In the genomic region with DNA sequence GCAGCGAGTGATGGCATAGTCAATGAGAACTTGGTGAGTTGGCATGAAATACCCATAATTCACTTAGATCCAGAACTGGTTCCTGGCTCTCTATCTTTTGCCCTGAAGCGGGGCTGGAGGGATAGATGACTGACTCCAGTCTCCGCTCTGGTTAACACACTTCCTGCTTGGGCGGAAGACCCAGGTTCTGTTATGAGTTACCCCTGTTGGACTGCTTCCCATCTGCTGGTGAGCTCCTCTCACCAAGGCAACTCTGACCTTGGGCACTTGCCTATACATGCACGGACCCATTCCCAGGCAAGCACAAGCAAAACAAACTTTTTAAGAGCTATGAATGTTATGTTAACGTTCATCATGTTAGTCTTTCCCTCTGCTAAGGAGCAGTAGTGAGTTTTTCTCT, we compare ENCODE assay signal across 8 mouse cellular contexts. TPM values are rescaled to one million over a fixed set of nuclear protein-coding genes. Genes with fewer than 3 reads are reported as not detected.
A peak's percentile ranks its signal among the peaks of the same experiment; 100 is the strongest.
DNase-seq lines count a peak whose midpoint lies in the region; ATAC-seq and TF ChIP-seq lines count a peak whose summit lies in the region.

No protein-coding gene starts in this region.

- H3K36me3 ChIP-seq in kidney, embryonic 15.5 days = peaks cover 41% of the 10 kb centered on the region
- H3K36me3 ChIP-seq in hindbrain, embryonic 12.5 days = 0 out of 2 replicates have a peak, but pooled peaks cover 10% of the 10 kb centered on the region
- H3K36me3 ChIP-seq in midbrain, embryonic 16.5 days (ENCODE audit: control insufficient read depth, insufficient read depth, low read length) = no peaks in the 10 kb centered on the region
- H3K36me3 ChIP-seq in lung, postnatal 0 days (ENCODE audit: insufficient read depth, low read length) = no peaks in the 10 kb centered on the region

- H3K27me3 ChIP-seq in kidney, embryonic 15.5 days = no peaks in the 10 kb centered on the region
- H3K27me3 ChIP-seq in hindbrain, embryonic 12.5 days = 0 out of 2 replicates have a peak, but pooled peaks cover 4% of the 10 kb centered on the region
- H3K27me3 ChIP-seq in midbrain, embryonic 16.5 days (ENCODE audit: control insufficient read depth, insufficient read depth, low read depth, low read length) = no peaks in the 10 kb centered on the region
- no peaks in the 10 kb centered on the region for H3K27me3 ChIP-seq in lung, postnatal 0 days (replicated peaks; ENCODE audit: insufficient read depth, low read length)

- H3K9me3 ChIP-seq in kidney, embryonic 15.5 days (replicated peaks) = no peaks in the 10 kb centered on the region
- H3K9me3 ChIP-seq in hindbrain, embryonic 12.5 days (replicated peaks) = no peaks in the 10 kb centered on the region
- no peaks in the 10 kb centered on the region for H3K9me3 ChIP-seq in midbrain, embryonic 16.5 days (replicated peaks; ENCODE audit: control insufficient read depth, low read length, poor library complexity, severe bottlenecking)
- no peaks in the 10 kb centered on the region for H3K9me3 ChIP-seq in lung, postnatal 0 days (ENCODE audit: low read length)

- H3K4me3 ChIP-seq in kidney, embryonic 15.5 days (replicated peaks) = peak overlapping the region; percentile 90
- H3K4me3 ChIP-seq in hindbrain, embryonic 12.5 days = peak overlapping the region; percentile 87
- peak overlapping the region; percentile 80; the same call in 1 of the 2 replicates for H3K4me3 ChIP-seq in midbrain, embryonic 16.5 days (ENCODE audit: low read depth, low read length)
- H3K4me3 ChIP-seq in lung, postnatal 0 days (ENCODE audit: low read depth, low read length) = no peak overlapping the region

- no peak for TF ChIP-seq EP300 in lung, postnatal 0 days (IDR thresholded peaks at IDR 0.05)

- H3K4me2 ChIP-seq in kidney, embryonic 15.5 days = peak overlapping the region; percentile 90
- peak overlapping the region; percentile 81 for H3K4me2 ChIP-seq in hindbrain, embryonic 12.5 days (replicated peaks)
- H3K4me2 ChIP-seq in midbrain, embryonic 16.5 days (ENCODE audit: low read length) = peak overlapping the region; percentile 81
- H3K4me2 ChIP-seq in lung, postnatal 0 days (replicated peaks; ENCODE audit: low read depth, low read length) = no peak overlapping the region; the same call in 1 of the 2 replicates

- H3K4me1 ChIP-seq in kidney, embryonic 15.5 days = peaks cover 50% of the 10 kb centered on the region
- H3K4me1 ChIP-seq in hindbrain, embryonic 12.5 days = peaks cover 25% of the 10 kb centered on the region
- H3K4me1 ChIP-seq in midbrain, embryonic 16.5 days (ENCODE audit: control insufficient read depth, insufficient read depth, low read length) = peaks cover 6% of the 10 kb centered on the region; the same call in 1 of the 2 replicates
- peaks cover 7% of the 10 kb centered on the region; the same call in 1 of the 2 replicates for H3K4me1 ChIP-seq in lung, postnatal 0 days (ENCODE audit: insufficient read depth, low read depth, low read length)

- H3K27ac ChIP-seq in kidney, embryonic 15.5 days = peak overlapping the region; percentile 89
- H3K27ac ChIP-seq in hindbrain, embryonic 12.5 days = no peak overlapping the region
- H3K27ac ChIP-seq in midbrain, embryonic 16.5 days (ENCODE audit: low read length) = no peak overlapping the region
- no peak overlapping the region for H3K27ac ChIP-seq in lung, postnatal 0 days (ENCODE audit: low read length)

- H3K9ac ChIP-seq in kidney, embryonic 15.5 days = peak overlapping the region; percentile 86
- H3K9ac ChIP-seq in hindbrain, embryonic 12.5 days = peak overlapping the region; percentile 79
- no peak overlapping the region for H3K9ac ChIP-seq in midbrain, embryonic 16.5 days (ENCODE audit: low read depth, low read length)
- H3K9ac ChIP-seq in lung, postnatal 0 days (replicated peaks; ENCODE audit: low read depth) = no peak overlapping the region

- TF ChIP-seq CTCF in lung, postnatal 0 days (IDR thresholded peaks at IDR 0.05) = no peak

- ATAC-seq in kidney, embryonic 15.5 days (replicated peaks; ENCODE audit: low FRiP score) = no peak
- ATAC-seq in hindbrain, embryonic 12.5 days (ENCODE audit: low FRiP score) = no peak
- ATAC-seq in midbrain, embryonic 16.5 days = no peak
- ATAC-seq in lung, postnatal 0 days = no peak

- DNase-seq in kidney, adult 9 months = no peak
- DNase-seq in ZHBTc4 (ENCODE audit: low read depth, low spot score) = peak; percentile 34
- DNase-seq in layer of hippocampus, adult 18-20 months (ENCODE audit: low spot score in 2 of 2) = no peak
- DNase-seq in lung, postnatal 0 days (ENCODE audit: low spot score) = no peak
- DNase-seq in right cerebral cortex, postnatal 14 days = no peak

- WGBS in kidney, embryonic 15.5 days = 17% methylated on average over 6 of the region's 6 CpGs
- 26% methylated on average over 6 of the region's 6 CpGs for WGBS in hindbrain, embryonic 12.5 days
- WGBS in midbrain, embryonic 16.5 days = 26% methylated on average over 6 of the region's 6 CpGs
- WGBS in lung, postnatal 0 days = 12% methylated on average over 6 of the region's 6 CpGs

RNA-seq across cellular contexts. Expression of gene Rrm2, which starts 1.4 kb away (rescaled TPM):
- 246 and 248 TPM in 2 replicates for polyA plus RNA-seq in kidney, embryonic 15.5 days (2015; fragmentation: Nextera tagmentation; extraction: Ambion mirVana)
- 203 and 212 TPM in 2 replicates for polyA plus RNA-seq in hindbrain, embryonic 12.5 days (2016; fragmentation: Nextera tagmentation; extraction: Ambion mirVana)
- 37.5 and 41.4 TPM in 2 replicates for polyA plus RNA-seq in midbrain, embryonic 16.5 days (2015; fragmentation: Nextera tagmentation; extraction: Ambion mirVana)
- total RNA-seq in layer of hippocampus, adult 18-20 months (2021) = 1 to 10 TPM in 1 of 2 experiments, under 1 TPM in 1; 0.71 to 1.5 TPM
- polyA plus RNA-seq in lung, postnatal 0 days (2015; fragmentation: Nextera tagmentation; extraction: Ambion mirVana) = 16.3 and 20.7 TPM in 2 replicates

RNA-seq across cellular contexts. Expression of gene Cys1, which starts 27.8 kb away (rescaled TPM):
- 10.8 and 11.9 TPM in 2 replicates for polyA plus RNA-seq in kidney, embryonic 15.5 days (2015; fragmentation: Nextera tagmentation; extraction: Ambion mirVana)
- polyA plus RNA-seq in hindbrain, embryonic 12.5 days (2016; fragmentation: Nextera tagmentation; extraction: Ambion mirVana) = 1.2 and 1.6 TPM in 2 replicates
- polyA plus RNA-seq in midbrain, embryonic 16.5 days (2015; fragmentation: Nextera tagmentation; extraction: Ambion mirVana) = 1.6 and 1.8 TPM in 2 replicates
- 10 to 100 TPM; 30.2 to 35.4 TPM for total RNA-seq in layer of hippocampus, adult 18-20 months (2021)
- 1.7 and 2.3 TPM in 2 replicates for polyA plus RNA-seq in lung, postnatal 0 days (2015; fragmentation: Nextera tagmentation; extraction: Ambion mirVana)

RNA-seq across cellular contexts. Expression of gene Klf11, which starts 58.3 kb away (rescaled TPM):
- 12.4 and 13.2 TPM in 2 replicates for polyA plus RNA-seq in kidney, embryonic 15.5 days (2015; fragmentation: Nextera tagmentation; extraction: Ambion mirVana)
- polyA plus RNA-seq in hindbrain, embryonic 12.5 days (2016; fragmentation: Nextera tagmentation; extraction: Ambion mirVana) = 17.0 and 18.0 TPM in 2 replicates
- 21.4 and 22.6 TPM in 2 replicates for polyA plus RNA-seq in midbrain, embryonic 16.5 days (2015; fragmentation: Nextera tagmentation; extraction: Ambion mirVana)
- 1 to 10 TPM; 2.9 to 4.6 TPM for total RNA-seq in layer of hippocampus, adult 18-20 months (2021)
- polyA plus RNA-seq in lung, postnatal 0 days (2015; fragmentation: Nextera tagmentation; extraction: Ambion mirVana) = 22.1 and 26.0 TPM in 2 replicates

Comparison
In these comparisons a context has a peak if more than half of its experiments do, and no peak if none do; other contexts are left out.
1. H3K9ac ChIP-seq: peak in kidney, embryonic 15.5 days (single experiment) and hindbrain, embryonic 12.5 days (single experiment); none in midbrain, embryonic 16.5 days (single experiment) and lung, postnatal 0 days (single experiment).